Mouse (Mus musculus) layer of hippocampus, postnatal 25 days (tissue): Measurements from ENCODE around the gene Cav2. TPM values are rescaled to one million over a fixed set of nuclear protein-coding genes. Genes with fewer than 3 reads are reported as not detected.

Source experiments
- DNase-seq, 2 experiments: peaks; one replicate each; pipeline ENCODE4 v3.0.0; 2022; ENCODE audit warnings: mixed read lengths in 2 of 2, low spot score in 1 of 2; ENCODE audit errors: extremely low spot score in 1 of 2
- total RNA-seq, 2 experiments: library from RNA; stranded (reverse); gene quantifications; 2 replicates each; pipeline ENCODE4 v1.2.3; 2021

The Cav2 gene
- total RNA-seq, 2 experiments from 2014 or later: 22.7 to 23.6 TPM

- DNase-seq: no peak
Observed at GRCm38 (mm10) chr6:17308661-17309060, 27.7 kb downstream of the Cav2 start.

GRCm38 (mm10) chr6:17309260-17309659, 28.3 kb downstream of the Cav2 start:
- DNase-seq: no peak

- DNase-seq: no peak
Observed at GRCm38 (mm10) chr6:17314241-17314640, 33.3 kb downstream of the Cav2 start.

DNA sequence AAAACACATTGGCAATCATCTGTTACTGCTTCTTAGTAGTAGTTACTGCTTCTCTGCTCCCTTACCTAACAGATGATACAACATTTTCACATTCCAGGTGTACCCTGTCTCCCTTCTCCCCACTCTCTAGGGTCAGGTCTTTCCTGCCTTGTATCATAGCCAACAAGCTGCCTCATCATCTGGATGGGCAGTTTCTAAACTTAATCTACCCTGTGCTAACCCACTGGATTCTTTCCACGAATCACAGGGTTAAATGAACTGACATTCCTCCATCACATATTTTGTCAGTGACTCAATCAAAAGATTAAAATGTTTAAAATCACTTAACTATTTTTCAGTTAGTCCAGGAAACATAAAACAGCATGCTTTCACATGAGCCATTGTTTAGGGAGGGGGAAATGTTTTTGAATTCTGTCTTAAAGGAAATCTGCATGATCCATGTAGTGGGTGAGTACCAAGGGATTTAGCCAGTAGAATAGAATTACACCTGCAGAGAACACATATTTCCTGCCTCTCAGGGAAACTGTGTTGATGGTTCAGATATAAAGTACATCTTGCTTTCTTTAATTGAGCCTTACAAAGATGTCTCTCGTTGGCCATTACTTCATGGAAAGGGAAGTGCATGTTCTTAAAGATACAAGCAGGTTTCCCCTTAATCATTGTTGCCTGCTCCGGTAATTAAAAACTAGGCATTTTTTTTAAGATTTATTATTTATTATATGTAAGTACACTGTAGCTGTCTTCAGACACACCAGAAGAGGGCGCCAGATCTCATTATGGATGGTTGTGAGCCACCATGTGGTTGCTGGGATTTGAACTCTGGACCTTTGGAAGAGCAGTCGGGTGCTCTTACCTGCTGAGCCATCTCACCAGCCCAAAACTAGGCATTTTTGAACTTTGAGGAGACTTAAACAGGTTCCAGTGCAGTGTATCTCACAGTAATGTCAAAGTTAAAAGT, 34.0 kb downstream of the Cav2 start:
- no peak for DNase-seq

- no peak for DNase-seq
Observed at GRCm38 (mm10) chr6:17316294-17317166, 35.5 kb downstream of the Cav2 start.

- DNase-seq: peak in 1 of 2 experiments; percentile 10
Observed at GRCm38 (mm10) chr6:17317167-17317524, 36.2 kb downstream of the Cav2 start.

GRCm38 (mm10) chr6:17317944-17318343, 37.0 kb downstream of the Cav2 start:
- DNase-seq: no peak

GRCm38 (mm10) chr6:17321976-17322375, 41.0 kb downstream of the Cav2 start:
- no peak for DNase-seq

DNA sequence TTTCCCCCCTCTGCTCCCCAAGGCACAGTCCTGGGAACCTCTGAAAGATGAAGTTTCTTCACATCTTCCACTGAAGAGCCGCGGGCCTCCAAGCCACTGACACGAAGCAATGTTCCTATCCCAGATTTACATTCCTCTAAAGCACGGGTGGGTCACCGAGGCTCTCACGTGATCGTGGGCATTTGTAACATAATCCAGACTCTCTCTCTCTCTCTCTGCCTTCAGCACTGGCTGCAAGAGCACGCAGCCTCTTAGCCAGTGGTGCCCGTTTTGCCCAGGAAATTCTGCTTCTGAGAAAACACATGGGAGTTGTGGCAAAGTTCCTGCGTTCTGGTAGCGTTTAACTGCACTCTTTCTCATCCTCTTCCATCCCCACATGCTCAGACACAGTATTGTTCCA, 46.2 kb downstream of the Cav2 start:
- no peak for DNase-seq

DNA sequence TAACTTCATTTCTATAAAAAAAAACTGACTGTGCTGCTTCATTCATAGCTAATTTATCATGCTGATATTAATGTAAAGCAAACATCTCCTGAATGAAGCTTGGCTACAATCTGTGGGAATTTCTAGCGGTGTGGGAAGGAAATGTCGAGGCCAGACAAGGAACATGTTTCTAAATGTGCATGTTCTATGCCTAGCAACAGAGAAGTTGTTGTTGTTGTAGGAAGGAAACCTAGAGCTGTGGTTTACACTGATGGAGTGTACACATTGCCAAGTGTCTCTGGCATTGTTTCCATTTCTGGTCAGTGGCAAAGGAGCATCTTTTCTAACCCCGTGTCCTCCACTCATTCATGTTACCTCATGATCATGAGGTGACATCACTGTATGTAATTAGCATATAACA, 48.8 kb downstream of the Cav2 start:
- DNase-seq: no peak

GRCm38 (mm10) chr6:17337724-17338123, 56.7 kb downstream of the Cav2 start:
- no peak for DNase-seq

Other genes with a start within 250 kb of the Cav2 start
- gene Tes, start 216.0 kb upstream of the Cav2 start, total RNA-seq: 1 to 10 TPM; 2.4 to 2.9 TPM
- gene Cav1, start 25.1 kb downstream of the Cav2 start, total RNA-seq: 10 to 100 TPM; 26.4 to 31.8 TPM
- gene Met, start 182.6 kb downstream of the Cav2 start, total RNA-seq: 1 to 10 TPM; 3.6 to 4.8 TPM